Mouse (Mus musculus) liver, embryonic 12.5 days (tissue): ENCODE data around the gene Tet3. TPM values are rescaled to one million over a fixed set of nuclear protein-coding genes. Genes with fewer than 3 reads are reported as not detected.

Experiments used
- ATAC-seq: fragments of 200-750 bp; cut with Nextera tagmentation; 2 replicates; pipeline ENCODE4 v1.8.0; 2017; ENCODE audit warnings: moderate number of reproducible peaks, mild to moderate bottlenecking, moderate library complexity
- H3K27ac ChIP-seq: fragments of 300-500 bp; sonication (generic); 2 replicates; pipeline ENCODE4 v1.5.1; 2016; ENCODE audit warnings: mild to moderate bottlenecking
- H3K27me3 ChIP-seq: fragments of 300-500 bp; sonication (generic); replicated peaks from 2 replicates; pipeline ENCODE4 v1.6.1; 2016; ENCODE audit warnings: mild to moderate bottlenecking, moderate library complexity
- H3K36me3 ChIP-seq: fragments of 300-500 bp; sonication (generic); 2 replicates; pipeline ENCODE4 v1.6.1; 2016; ENCODE audit warnings: mild to moderate bottlenecking, moderate library complexity
- H3K4me1 ChIP-seq: fragments of 300-500 bp; sonication (generic); 2 replicates; pipeline ENCODE4 v1.6.1; 2016
- H3K4me2 ChIP-seq: fragments of 300-500 bp; sonication (generic); 2 replicates; pipeline ENCODE4 v1.6.1; 2016; ENCODE audit warnings: mild to moderate bottlenecking, moderate library complexity
- H3K4me3 ChIP-seq: fragments of 300-500 bp; sonication (generic); 2 replicates; pipeline ENCODE4 v1.5.1; 2016; ENCODE audit warnings: mild to moderate bottlenecking, moderate library complexity
- H3K9ac ChIP-seq: fragments of 300-500 bp; sonication (generic); 2 replicates; pipeline ENCODE4 v1.6.1; 2016; ENCODE audit warnings: mild to moderate bottlenecking, moderate library complexity
- H3K9me3 ChIP-seq: fragments of 300-500 bp; sonication (generic); replicated peaks from 2 replicates; pipeline ENCODE4 v1.6.1; 2016; ENCODE audit warnings: mild to moderate bottlenecking, moderate library complexity
- WGBS: fragments of 180-500 bp; shearing (Covaris S2); methylation state at CpG from one replicate; pipeline ENCODE4 v1.1.7; 2016; ENCODE audit not compliant: insufficient replicate concordance; 5-methylcytosine and 5-hydroxymethylcytosine counted together
- microRNA-seq: library from miRNA; unstranded; fragments of <30 nt; microRNA quantifications from one replicate; pipeline ENCODE4, GENCODE M21; 2017
- polyA plus RNA-seq: library from polyadenylated mRNA; unstranded; fragments of >200 nt; fragmentation: Nextera tagmentation; extraction: Ambion mirVana; gene quantifications from 2 replicates; pipeline ENCODE4 v1.2.1, GENCODE M21; 2016

Tet3 gene
- polyA plus RNA-seq, 1 experiment from 2014 or later = 12.1 TPM

GRCm38 (mm10) chr6:83325525-83326393 is 133.1 kb downstream of the Tet3 start, which contains the start of the genes Mthfd2 and Mob1a:
Gene Mthfd2 (minus strand): TSS chr6:83325908.
Gene Mob1a (plus strand): TSS chr6:83326016.
- Histone ChIP-seq H3K4me3 (peak within 1 kb of the TSS; percentile 91), H3K36me3 (peaks cover 34% of the 10 kb centered on the region), H3K27ac (peak within 1 kb of the TSS; percentile 98), H3K9ac (peak within 1 kb of the TSS; percentile 88), H3K4me1 (peaks cover 44% of the 10 kb centered on the region), H3K4me2 (peak within 1 kb of the TSS; percentile 78), H3K27me3 (no peaks in the 10 kb centered on the region), H3K9me3 (no peaks in the 10 kb centered on the region)
- ATAC-seq = peak; percentile 96
- WGBS = 1% methylated on average over 59 of the region's 65 CpGs

- WGBS = 44% methylated on average over 8 of the region's 8 CpGs
- Histone ChIP-seq H3K27me3 (no peaks in the 10 kb centered on the region), H3K4me3 (no peak overlapping the region), H3K9me3 (no peaks in the 10 kb centered on the region), H3K9ac (peak overlapping the region; percentile 88; the same call in 1 of the 2 replicates), H3K4me2 (peak overlapping the region; percentile 78), H3K36me3 (peaks cover 15% of the 10 kb centered on the region), H3K27ac (0 out of 2 replicates have a peak overlapping the region, but pooled peaks have one; percentile 40), H3K4me1 (peaks cover 41% of the 10 kb centered on the region)
- no peak for ATAC-seq
Observed at GRCm38 (mm10) chr6:83323652-83324419, 135.0 kb downstream of the Tet3 start.

- ATAC-seq = no peak
Observed at GRCm38 (mm10) chr6:83322794-83323193, 136.1 kb downstream of the Tet3 start.

GRCm38 (mm10) chr6:83321927-83322326 is 137.0 kb downstream of the Tet3 start:
- no peak for ATAC-seq
- H3K4me3 ChIP-seq = no peak overlapping the region
- H3K4me2 ChIP-seq = no peak overlapping the region
- H3K4me1 ChIP-seq = peaks cover 33% of the 10 kb centered on the region
- H3K36me3 ChIP-seq = peaks cover 5% of the 10 kb centered on the region; the same call in 1 of the 2 replicates
- WGBS = 73% methylated on average over 1 of the region's 1 CpGs
- no peaks in the 10 kb centered on the region for H3K9me3 ChIP-seq
- no peak overlapping the region for H3K27ac ChIP-seq
- no peaks in the 10 kb centered on the region for H3K27me3 ChIP-seq
- peak overlapping the region; percentile 40; the same call in 1 of the 2 replicates for H3K9ac ChIP-seq

More at GRCm38 (mm10) chr6:83322794-83323193, 136.1 kb downstream of the Tet3 start:
- H3K4me2 ChIP-seq = no peak overlapping the region
- 59% methylated on average over 2 of the region's 2 CpGs for WGBS
- no peaks in the 10 kb centered on the region for H3K27me3 ChIP-seq
- H3K36me3 ChIP-seq = peaks cover 6% of the 10 kb centered on the region
- H3K9me3 ChIP-seq = no peaks in the 10 kb centered on the region
- no peak overlapping the region for H3K9ac ChIP-seq
- H3K4me3 ChIP-seq = no peak overlapping the region
- no peak overlapping the region for H3K27ac ChIP-seq
- peaks cover 37% of the 10 kb centered on the region for H3K4me1 ChIP-seq

- peak overlapping the region; percentile 88 for H3K27ac ChIP-seq
- no peaks in the 10 kb centered on the region for H3K27me3 ChIP-seq
- WGBS = under 1% methylated on average over 52 of the region's 52 CpGs
- H3K4me3 ChIP-seq = peak overlapping the region; percentile 90
- peak overlapping the region; percentile 92 for H3K9ac ChIP-seq
- H3K36me3 ChIP-seq = peaks cover 26% of the 10 kb centered on the region
- peak; percentile 92 for ATAC-seq
- peaks cover 53% of the 10 kb centered on the region for H3K4me1 ChIP-seq
- H3K9me3 ChIP-seq = no peaks in the 10 kb centered on the region
- H3K4me2 ChIP-seq = peak overlapping the region; percentile 83
Observed at GRCm38 (mm10) chr6:83317108-83317741, 141.7 kb downstream of the Tet3 start.

- Histone ChIP-seq H3K4me1 (peaks cover 65% of the 10 kb centered on the region), H3K9ac (peak overlapping the region; percentile 92), H3K4me3 (peak overlapping the region; percentile 90), H3K27me3 (no peaks in the 10 kb centered on the region), H3K27ac (peak overlapping the region; percentile 88), H3K4me2 (peak overlapping the region; percentile 83), H3K9me3 (no peaks in the 10 kb centered on the region), H3K36me3 (peaks cover 38% of the 10 kb centered on the region)
- 3% methylated on average over 10 of the region's 10 CpGs for WGBS
- ATAC-seq = peak; percentile 16; the same call in 1 of the 2 replicates
Observed at GRCm38 (mm10) chr6:83316022-83316421, 142.9 kb downstream of the Tet3 start.

GRCm38 (mm10) chr6:83315293-83315692 is 143.6 kb downstream of the Tet3 start:
- peak overlapping the region; percentile 92 for H3K9ac ChIP-seq
- peak overlapping the region; percentile 83 for H3K4me2 ChIP-seq
- H3K4me3 ChIP-seq = peak overlapping the region; percentile 90
- H3K9me3 ChIP-seq = no peaks in the 10 kb centered on the region
- H3K4me1 ChIP-seq = peaks cover 70% of the 10 kb centered on the region
- H3K27ac ChIP-seq = peak overlapping the region; percentile 88
- H3K27me3 ChIP-seq = no peaks in the 10 kb centered on the region
- H3K36me3 ChIP-seq = peaks cover 45% of the 10 kb centered on the region
- ATAC-seq = no peak

GRCm38 (mm10) chr6:83312514-83312913 is 146.4 kb downstream of the Tet3 start:
- Histone ChIP-seq H3K27ac (peak overlapping the region; percentile 87), H3K4me1 (peaks cover 63% of the 10 kb centered on the region), H3K9ac (peak overlapping the region; percentile 64), H3K27me3 (no peaks in the 10 kb centered on the region), H3K4me3 (0 out of 2 replicates have a peak overlapping the region, but pooled peaks have one; percentile 6), H3K36me3 (peaks cover 73% of the 10 kb centered on the region), H3K4me2 (peak overlapping the region; percentile 51), H3K9me3 (no peaks in the 10 kb centered on the region)
- whole genome bisulfite sequencing = 34% methylated on average over 8 of the region's 8 CpGs
- ATAC-seq = peak; percentile 80

Small RNA genes within 50 kb of the gene (microRNA-seq; reads per million reads assigned to microRNA genes)
- gene Mir6374 = not detected

Other genes with a start within 250 kb of the Tet3 start
- 1.2 and 1.3 TPM in 2 replicates for gene Slc4a5, start 239.3 kb downstream of the Tet3 start, polyA plus RNA-seq
- gene Mthfd2, start 133.2 kb downstream of the Tet3 start, polyA plus RNA-seq = 112 and 114 TPM in 2 replicates
- 58.6 and 59.9 TPM in 2 replicates for gene Mob1a, start 133.1 kb downstream of the Tet3 start, polyA plus RNA-seq
- gene Bola3, start 109.9 kb downstream of the Tet3 start, polyA plus RNA-seq = 314 and 322 TPM in 2 replicates
- gene Dguok, start 47.9 kb upstream of the Tet3 start, polyA plus RNA-seq = 28.2 and 30.4 TPM in 2 replicates
- 5.7 and 6.7 TPM in 2 replicates for gene Actg2, start 77.2 kb upstream of the Tet3 start, polyA plus RNA-seq
- gene Stambp, start 113.6 kb upstream of the Tet3 start, polyA plus RNA-seq = 11.7 and 13.4 TPM in 2 replicates
- gene Clec4f, start 197.1 kb upstream of the Tet3 start, polyA plus RNA-seq = 2.1 and 2.9 TPM in 2 replicates
- 0.11 TPM in 1 of 2 replicates, not detected in the other for gene Cd207, start 218.8 kb upstream of the Tet3 start, polyA plus RNA-seq